Mouse (Mus musculus) midbrain, embryonic 13.5 days (tissue): ENCODE measurements at regions not wholly inside any gene's neighbourhood (a gene's known extent, or its start where the extent isn't known, plus 50 kb on each side); places are given as distances from the start of the nearest gene placed in this dataset.
"Not testable (repeated sequence)": the region's sequence is repeated elsewhere in the genome, so short reads cannot be mapped to it uniquely, and the experiment has no call there.

Source experiments
- ATAC-seq: fragments of 200-750 bp; cut with Nextera tagmentation; 2 replicates; pipeline ENCODE4 v1.8.0; 2017; ENCODE audit warnings: mild to moderate bottlenecking, moderate TSS enrichment, moderate library complexity
- H3K27ac ChIP-seq: fragments of 300-500 bp; sonication (generic); 2 replicates; pipeline ENCODE4 v1.5.1; 2015; ENCODE audit warnings: inconsistent platforms, mild to moderate bottlenecking, moderate library complexity
- H3K27me3 ChIP-seq: fragments of 300-500 bp; sonication (generic); 2 replicates; pipeline ENCODE4 v1.6.1; 2015; ENCODE audit warnings: mild to moderate bottlenecking, inconsistent platforms
- H3K36me3 ChIP-seq: fragments of 300-500 bp; sonication (generic); 2 replicates; pipeline ENCODE4 v1.6.1; 2015; ENCODE audit warnings: mild to moderate bottlenecking, inconsistent platforms
- H3K4me1 ChIP-seq: fragments of 300-500 bp; sonication (generic); replicated peaks from 2 replicates; pipeline ENCODE4 v1.6.1; 2015; ENCODE audit warnings: inconsistent platforms
- H3K4me2 ChIP-seq: fragments of 300-500 bp; sonication (generic); replicated peaks from 2 replicates; pipeline ENCODE4 v1.6.1; 2015; ENCODE audit warnings: moderate library complexity, mild to moderate bottlenecking, inconsistent platforms
- H3K4me3 ChIP-seq: fragments of 300-500 bp; sonication (generic); replicated peaks from 2 replicates; pipeline ENCODE4 v1.5.1; 2015; ENCODE audit warnings: mild to moderate bottlenecking, inconsistent platforms
- H3K9ac ChIP-seq: fragments of 300-500 bp; sonication (generic); replicated peaks from 2 replicates; pipeline ENCODE4 v1.6.1; 2015; ENCODE audit warnings: mild to moderate bottlenecking, inconsistent platforms
- H3K9me3 ChIP-seq: fragments of 300-500 bp; sonication (generic); 2 replicates; pipeline ENCODE4 v1.6.1; 2016; ENCODE audit warnings: mild to moderate bottlenecking, inconsistent platforms
- WGBS: fragments of 180-500 bp; shearing (Covaris S2); methylation state at CpG from one replicate; pipeline ENCODE4 v1.1.7; 2015; 5-methylcytosine and 5-hydroxymethylcytosine counted together

DNA sequence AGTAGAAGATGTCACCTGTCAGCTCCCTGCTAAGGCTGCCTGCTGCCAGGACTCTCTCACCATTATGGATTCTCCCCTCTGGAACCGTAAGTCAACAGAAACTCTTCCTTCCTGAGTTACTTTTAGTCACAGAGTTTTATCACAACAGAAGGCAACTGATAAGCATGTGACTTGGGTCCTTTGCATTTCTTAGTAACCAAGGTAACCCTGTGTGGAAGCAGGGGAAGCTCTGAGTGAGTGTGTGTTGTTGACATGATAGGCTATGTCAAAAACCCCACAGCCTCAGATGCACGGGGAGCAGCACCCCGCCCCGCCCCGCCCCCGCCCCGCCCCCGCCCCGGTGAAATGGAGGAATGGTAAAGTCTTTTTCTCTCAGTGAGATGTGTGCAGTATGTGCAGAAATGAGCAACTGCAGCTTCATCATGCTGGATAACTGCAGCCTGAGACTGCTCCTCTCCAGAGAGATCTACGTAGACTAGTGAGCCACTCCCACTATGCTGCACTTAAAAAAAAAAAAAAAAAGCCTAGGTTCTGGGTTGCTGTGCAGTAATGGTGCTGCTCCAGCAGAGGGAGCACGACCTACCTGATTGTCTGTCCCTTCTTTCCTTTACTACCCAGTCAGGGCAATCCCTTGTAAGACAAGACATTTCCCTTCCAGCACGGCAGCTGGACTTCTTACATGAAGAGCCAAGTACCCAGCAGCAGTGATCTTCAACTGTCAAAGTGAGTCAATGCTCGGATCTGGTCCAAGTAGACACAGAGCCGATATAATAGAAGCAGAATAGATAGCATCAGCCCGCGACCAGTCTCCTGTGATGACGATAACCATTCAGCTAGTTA is 92.6 kb upstream of the Zfp706 start:
- H3K27me3 ChIP-seq: no peaks in the 10 kb centered on the region
- H3K4me1 ChIP-seq: no peaks in the 10 kb centered on the region; the same call in 1 of the 2 replicates
- H3K9ac ChIP-seq: no peak overlapping the region
- H3K36me3 ChIP-seq: no peaks in the 10 kb centered on the region
- peak; percentile 93 for ATAC-seq
- H3K4me3 ChIP-seq: peak overlapping the region; percentile 23
- WGBS: 39% methylated on average over 17 of the region's 17 CpGs
- H3K27ac ChIP-seq: no peak overlapping the region
- H3K4me2 ChIP-seq: peak overlapping the region; percentile 46
- no peaks in the 10 kb centered on the region for H3K9me3 ChIP-seq

DNA sequence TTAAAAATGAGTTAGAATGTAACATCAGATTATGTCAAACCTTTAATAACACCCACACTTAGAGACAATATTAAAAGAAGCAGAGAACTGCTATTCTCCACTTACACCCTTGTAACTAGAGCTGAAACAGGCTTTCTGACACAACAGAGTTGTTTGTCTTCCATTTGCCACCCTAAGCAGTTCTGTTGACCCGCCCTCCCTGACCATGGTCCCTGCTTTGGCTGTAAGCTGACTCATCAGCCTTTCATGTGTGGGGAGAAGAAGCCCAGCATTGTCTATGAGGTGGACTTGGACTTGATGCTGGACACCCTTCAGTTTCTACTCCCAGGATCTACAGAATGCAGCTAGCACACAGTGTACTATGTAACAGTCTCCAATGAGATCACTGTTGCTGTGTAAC is 91.6 kb upstream of the Zfp706 start:
- ATAC-seq: no peak
- WGBS: 86% methylated on average over 1 of the region's 1 CpGs
- Histone ChIP-seq H3K36me3 (no peaks in the 10 kb centered on the region), H3K9me3 (no peaks in the 10 kb centered on the region), H3K4me1 (no peaks in the 10 kb centered on the region; the same call in 1 of the 2 replicates), H3K4me3 (no peak overlapping the region), H3K27ac (no peak overlapping the region), H3K9ac (no peak overlapping the region), H3K27me3 (no peaks in the 10 kb centered on the region), H3K4me2 (no peak overlapping the region)

DNA sequence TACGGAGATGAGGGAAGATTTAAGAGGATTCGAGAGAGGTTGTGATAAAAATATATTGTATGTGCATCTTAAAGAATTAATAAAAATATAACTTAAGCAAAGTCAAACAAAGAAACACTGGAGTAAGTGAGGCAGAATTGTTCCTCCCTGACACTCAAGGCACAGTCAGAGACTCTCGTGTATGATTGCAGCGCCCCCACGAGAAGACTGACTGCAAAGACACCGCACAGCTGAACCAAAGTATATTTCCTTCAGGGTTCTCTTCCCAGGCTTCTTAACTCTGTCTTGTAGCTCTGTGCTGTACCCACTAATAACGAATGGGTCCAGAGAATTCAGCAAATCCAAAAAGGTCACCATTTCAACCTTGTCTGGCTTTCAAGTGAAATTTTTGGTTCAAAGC is 89.9 kb upstream of the Zfp706 start:
- Histone ChIP-seq H3K4me3 (no peak overlapping the region), H3K36me3 (no peaks in the 10 kb centered on the region), H3K4me2 (no peak overlapping the region), H3K4me1 (no peaks in the 10 kb centered on the region; the same call in 1 of the 2 replicates), H3K27me3 (no peaks in the 10 kb centered on the region), H3K9ac (no peak overlapping the region), H3K27ac (no peak overlapping the region), H3K9me3 (no peaks in the 10 kb centered on the region)
- ATAC-seq: no peak
- 92% methylated on average over 7 of the region's 7 CpGs for WGBS

DNA sequence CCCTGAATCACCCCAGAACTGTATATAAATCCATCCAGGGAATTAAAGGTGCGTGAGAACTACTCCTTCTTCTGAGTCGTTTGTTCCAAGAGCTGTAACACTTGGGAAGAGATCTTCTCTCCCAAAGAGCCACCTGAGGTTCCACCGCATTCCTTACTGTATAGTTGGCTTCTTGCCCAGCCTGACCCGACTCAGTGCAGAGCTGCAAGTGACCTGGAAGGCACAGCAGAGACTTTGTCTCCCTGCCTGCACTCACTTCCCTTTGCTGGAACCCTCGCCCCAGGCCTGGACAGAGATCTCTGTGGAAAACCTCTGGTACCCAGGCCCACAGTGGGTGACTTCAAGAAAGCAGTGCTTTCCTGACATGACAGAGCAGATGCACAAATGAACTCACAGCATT is 83.6 kb upstream of the Zfp706 start:
- not testable (repeated sequence) for H3K27me3 ChIP-seq, H3K36me3 ChIP-seq, H3K4me3 ChIP-seq, ATAC-seq, H3K9ac ChIP-seq, H3K4me1 ChIP-seq, H3K4me2 ChIP-seq, H3K9me3 ChIP-seq, H3K27ac ChIP-seq
- 91% methylated on average over 5 of the region's 5 CpGs for WGBS

DNA sequence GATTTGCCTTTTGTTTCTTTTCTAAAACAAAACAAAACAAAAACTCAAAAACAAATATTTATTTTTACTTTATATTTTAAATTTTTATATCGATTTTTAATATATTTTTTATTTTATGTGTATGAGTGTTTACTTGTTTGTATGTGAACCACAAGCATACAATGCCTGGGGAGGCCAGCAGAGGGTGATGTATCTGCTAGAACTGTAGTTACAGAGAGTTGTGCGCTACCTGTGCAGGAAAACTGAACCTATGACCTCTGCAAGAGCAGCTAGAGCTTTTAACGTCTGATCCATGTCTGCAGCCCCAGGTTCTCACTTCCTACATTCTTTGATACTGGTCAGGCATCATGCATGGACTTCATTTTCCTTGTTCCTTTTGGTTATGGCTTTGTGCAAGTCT is 76.2 kb upstream of the Zfp706 start:
- Histone ChIP-seq H3K4me2 (no peak overlapping the region), H3K4me1 (no peaks in the 10 kb centered on the region), H3K9ac (no peak overlapping the region), H3K27ac (no peak overlapping the region), H3K4me3 (no peak overlapping the region), H3K36me3 (no peaks in the 10 kb centered on the region), H3K9me3 (peaks cover 7% of the 10 kb centered on the region; the same call in 1 of the 2 replicates), H3K27me3 (no peaks in the 10 kb centered on the region)
- 87% methylated on average over 3 of the region's 3 CpGs for WGBS
- no peak for ATAC-seq

DNA sequence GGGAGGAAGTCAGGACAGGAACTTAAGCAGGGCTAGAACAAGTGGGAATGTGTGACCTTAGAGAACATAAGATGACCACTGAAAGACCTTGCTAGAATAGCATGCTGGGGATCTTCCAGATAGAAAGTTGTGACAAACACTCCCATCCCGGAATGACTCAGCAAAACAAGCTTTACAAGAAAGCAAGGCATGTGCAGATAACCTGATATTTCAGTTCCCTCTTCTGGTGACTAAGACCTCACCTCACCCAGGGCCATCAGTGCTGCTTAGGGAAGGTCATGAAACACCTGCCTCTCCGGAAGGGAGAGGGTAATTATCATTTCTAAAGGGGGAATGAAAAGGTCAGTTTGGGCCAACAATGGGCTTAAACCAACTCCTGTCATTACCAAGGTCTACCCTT is 74.3 kb upstream of the Zfp706 start:
- ATAC-seq: no peak
- no peaks in the 10 kb centered on the region for H3K27me3 ChIP-seq
- 71% methylated on average over 2 of the region's 2 CpGs for WGBS
- no peaks in the 10 kb centered on the region for H3K4me1 ChIP-seq
- H3K36me3 ChIP-seq: no peaks in the 10 kb centered on the region
- H3K9me3 ChIP-seq: no peaks in the 10 kb centered on the region
- no peak overlapping the region for H3K9ac ChIP-seq
- H3K4me3 ChIP-seq: no peak overlapping the region
- no peak overlapping the region for H3K27ac ChIP-seq
- no peak overlapping the region for H3K4me2 ChIP-seq

DNA sequence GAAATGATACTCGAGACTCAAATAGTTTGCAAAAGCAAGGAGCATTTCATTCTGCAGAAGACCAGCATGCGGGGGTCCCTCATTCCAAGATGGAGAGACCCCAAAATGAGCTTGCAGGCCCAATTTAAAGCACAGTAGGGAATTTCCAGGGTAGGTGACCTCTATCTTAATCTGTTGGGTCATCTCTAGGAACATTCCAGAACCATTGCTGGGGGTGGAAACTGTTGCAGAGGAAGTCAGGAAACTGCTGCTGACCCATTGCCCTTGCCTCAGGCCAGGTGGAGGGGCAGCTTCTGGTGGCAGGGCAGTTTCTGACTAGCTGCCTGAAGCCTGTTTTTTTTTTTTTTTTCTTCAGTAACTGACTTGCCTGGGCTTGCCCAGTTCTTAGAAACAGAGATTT is 73.4 kb upstream of the Zfp706 start:
- H3K9me3 ChIP-seq: no peaks in the 10 kb centered on the region
- no peak overlapping the region for H3K27ac ChIP-seq
- H3K4me3 ChIP-seq: no peak overlapping the region
- no peak overlapping the region for H3K4me2 ChIP-seq
- no peaks in the 10 kb centered on the region for H3K36me3 ChIP-seq
- no peak for ATAC-seq
- no peaks in the 10 kb centered on the region for H3K27me3 ChIP-seq
- H3K9ac ChIP-seq: no peak overlapping the region
- 87% methylated on average over 2 of the region's 2 CpGs for WGBS
- no peaks in the 10 kb centered on the region for H3K4me1 ChIP-seq

DNA sequence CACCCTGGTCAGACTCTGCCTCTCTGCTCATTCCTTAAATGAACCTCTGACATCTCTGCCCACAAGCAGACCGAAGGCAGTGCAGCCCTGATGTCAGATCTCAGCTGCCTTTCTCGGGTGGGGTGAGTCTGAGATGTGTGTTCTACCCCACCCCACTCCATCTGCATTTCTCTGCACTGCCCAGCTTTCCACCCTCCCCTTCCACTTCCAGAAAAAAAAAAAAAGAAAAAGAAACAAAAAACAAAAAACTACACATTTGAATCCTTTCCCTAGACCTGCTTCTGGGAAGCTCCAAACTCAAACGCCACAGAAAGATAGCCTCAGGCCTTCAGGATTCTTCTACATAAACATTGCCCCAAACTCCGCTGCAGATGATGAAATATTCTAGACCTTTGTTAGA is 72.8 kb upstream of the Zfp706 start:
- Histone ChIP-seq H3K36me3 (no peaks in the 10 kb centered on the region), H3K9me3 (no peaks in the 10 kb centered on the region), H3K9ac (no peak overlapping the region), H3K27me3 (no peaks in the 10 kb centered on the region), H3K4me3 (no peak overlapping the region), H3K4me1 (no peaks in the 10 kb centered on the region), H3K4me2 (no peak overlapping the region), H3K27ac (no peak overlapping the region)
- ATAC-seq: no peak
- 95% methylated on average over 4 of the region's 4 CpGs for WGBS

DNA sequence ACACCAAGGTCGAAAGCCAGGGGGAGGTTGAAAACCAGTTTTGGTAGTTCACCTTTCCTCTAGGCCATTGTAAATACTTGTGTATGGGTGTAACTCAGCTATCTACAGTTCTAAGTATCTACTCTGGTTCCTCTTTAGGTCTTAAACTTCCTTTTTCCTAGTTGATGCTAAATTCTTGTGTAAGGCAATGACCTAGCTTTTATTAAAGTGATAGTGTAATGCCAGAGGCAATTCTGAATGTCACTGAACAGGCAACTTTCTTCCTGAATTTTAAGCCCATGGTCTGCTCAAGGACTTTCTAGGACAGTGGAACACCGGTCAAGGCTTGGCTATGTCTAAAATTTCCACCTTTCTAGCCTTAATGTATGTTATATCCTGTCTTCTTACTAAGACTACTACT is 66.6 kb upstream of the Zfp706 start:
- not testable (repeated sequence) for H3K9ac ChIP-seq, H3K4me3 ChIP-seq, H3K4me1 ChIP-seq, H3K27me3 ChIP-seq, H3K9me3 ChIP-seq, H3K4me2 ChIP-seq, H3K36me3 ChIP-seq, H3K27ac ChIP-seq, ATAC-seq
- 89% methylated on average over 2 of the region's 2 CpGs for WGBS

DNA sequence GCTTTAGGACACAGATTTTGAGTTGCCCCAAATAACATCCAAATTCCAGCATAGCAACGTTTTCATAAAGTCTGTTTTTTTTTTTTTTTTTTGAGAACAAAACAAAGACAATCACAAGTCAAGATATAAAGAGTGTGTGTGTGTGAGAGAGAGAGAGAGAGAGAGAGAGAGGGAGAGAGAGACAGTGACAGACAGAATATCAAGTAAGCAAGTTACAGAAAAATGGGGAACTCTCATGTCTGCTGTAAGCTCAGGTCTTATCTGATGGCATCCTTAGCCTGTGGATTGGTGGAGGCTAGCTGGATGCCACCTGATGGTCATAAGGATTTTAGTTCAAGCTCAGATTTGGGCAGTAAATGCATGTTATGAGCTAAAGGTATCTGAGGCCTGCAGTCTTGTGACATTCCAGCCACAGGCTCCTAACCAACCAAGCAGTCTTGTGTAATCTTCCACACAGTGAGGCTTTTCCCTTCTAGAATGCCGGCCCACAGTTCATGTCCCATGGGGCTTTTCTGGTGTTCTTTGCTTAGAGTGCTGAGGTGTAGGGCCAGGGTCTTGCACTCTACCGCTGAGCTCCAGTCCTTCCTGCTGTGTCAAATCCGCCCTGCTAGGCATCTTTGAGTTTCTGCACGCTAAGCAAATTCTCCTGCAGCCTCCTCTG is 64.8 kb upstream of the Zfp706 start:
- H3K27me3 ChIP-seq: no peaks in the 10 kb centered on the region
- 81% methylated on average over 5 of the region's 5 CpGs for WGBS

DNA sequence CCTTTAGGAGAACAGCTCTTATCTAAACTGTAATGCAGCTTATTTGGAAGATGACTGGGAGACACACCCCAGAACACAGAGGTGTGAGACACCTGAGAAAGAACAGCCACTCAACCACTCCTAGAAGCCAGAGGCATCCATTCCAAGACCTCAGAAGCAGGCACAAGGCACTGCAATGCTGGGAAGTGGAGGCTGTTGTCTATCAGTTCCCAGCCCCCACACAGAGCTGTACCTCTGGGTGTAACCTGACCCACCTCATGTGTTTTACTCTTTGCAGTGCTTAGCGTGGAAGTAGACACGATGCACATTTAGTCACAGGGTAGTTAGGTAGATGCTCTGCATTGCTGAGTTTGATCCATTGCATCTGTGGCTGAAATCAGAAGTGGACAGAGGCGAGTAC is 62.6 kb upstream of the Zfp706 start:
- Histone ChIP-seq H3K4me1 (no peaks in the 10 kb centered on the region), H3K4me2 (no peak overlapping the region), H3K36me3 (no peaks in the 10 kb centered on the region), H3K9ac (no peak overlapping the region), H3K9me3 (no peaks in the 10 kb centered on the region), H3K27me3 (no peaks in the 10 kb centered on the region), H3K27ac (no peak overlapping the region), H3K4me3 (no peak overlapping the region)
- ATAC-seq: no peak
- 77% methylated on average over 3 of the region's 3 CpGs for WGBS

More for the DNA sequence above, 64.8 kb upstream of the Zfp706 start:
- H3K4me3 ChIP-seq: no peak overlapping the region
- H3K9ac ChIP-seq: no peak overlapping the region
- no peaks in the 10 kb centered on the region for H3K9me3 ChIP-seq
- no peaks in the 10 kb centered on the region for H3K4me1 ChIP-seq
- no peak overlapping the region for H3K4me2 ChIP-seq
- no peak for ATAC-seq
- H3K36me3 ChIP-seq: no peaks in the 10 kb centered on the region
- no peak overlapping the region for H3K27ac ChIP-seq

DNA sequence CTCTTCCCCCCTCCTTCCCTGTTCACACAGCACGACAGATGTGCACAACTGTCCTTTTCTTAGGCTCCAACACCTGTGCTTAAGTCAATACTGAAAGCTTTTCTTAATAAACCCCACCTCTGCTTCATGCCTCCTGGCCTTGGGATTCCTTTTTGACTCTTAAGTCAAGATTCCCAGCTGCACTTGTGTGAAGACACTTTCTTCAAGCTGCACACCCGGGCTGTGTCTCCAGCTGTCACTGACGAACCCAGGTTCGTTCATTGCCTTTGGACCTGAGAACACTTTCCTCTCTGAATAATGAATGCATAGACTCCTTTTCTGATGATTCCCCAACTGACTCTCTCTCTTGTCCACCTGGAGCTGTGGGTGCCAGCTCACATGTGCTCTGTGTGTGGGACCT is 59.8 kb upstream of the Zfp706 start:
- Histone ChIP-seq H3K4me1 (no peaks in the 10 kb centered on the region), H3K9ac (no peak overlapping the region), H3K27me3 (no peaks in the 10 kb centered on the region), H3K27ac (no peak overlapping the region), H3K4me3 (no peak overlapping the region), H3K4me2 (no peak overlapping the region), H3K9me3 (no peaks in the 10 kb centered on the region), H3K36me3 (no peaks in the 10 kb centered on the region)
- 91% methylated on average over 4 of the region's 4 CpGs for WGBS
- ATAC-seq: no peak
